Mouse (Mus musculus) lung, postnatal 0 days (tissue): ENCODE data around the gene Plaur. TPM values are rescaled to one million over a fixed set of nuclear protein-coding genes. Genes with fewer than 3 reads are reported as not detected.

Source experiments
- ATAC-seq: fragments of 200-750 bp; cut with Nextera tagmentation; 2 replicates; pipeline ENCODE4 v1.8.0; 2017; ENCODE audit warnings: moderate library complexity
- DNase-seq: peaks from one replicate; pipeline ENCODE4 v3.0.0-alpha.2; 2016; ENCODE audit warnings: low spot score
- H3K27ac ChIP-seq: fragments of 300-500 bp; sonication (generic); 2 replicates; pipeline ENCODE4 v1.5.1; 2014; ENCODE audit warnings: antibody characterized with exemption, mild to moderate bottlenecking, low read length, mixed read lengths
- H3K27me3 ChIP-seq: fragments of 300-500 bp; sonication (generic); replicated peaks from 2 replicates; pipeline ENCODE4 v1.6.1; 2014; ENCODE audit warnings: low read length, mixed read lengths; ENCODE audit not compliant: insufficient read depth
- H3K36me3 ChIP-seq: fragments of 300-500 bp; sonication (generic); 2 replicates; pipeline ENCODE4 v1.6.1; 2014; ENCODE audit warnings: low read length, mixed read lengths; ENCODE audit not compliant: insufficient read depth
- H3K4me1 ChIP-seq: fragments of 300-500 bp; sonication (generic); 2 replicates; pipeline ENCODE4 v1.6.1; 2014; ENCODE audit warnings: antibody characterized with exemption, low read depth, low read length, mixed read lengths; ENCODE audit not compliant: insufficient read depth
- H3K4me2 ChIP-seq: fragments of 300-500 bp; sonication (generic); replicated peaks from 2 replicates; pipeline ENCODE4 v1.6.1; 2014; ENCODE audit warnings: low read depth, mild to moderate bottlenecking, low read length, moderate library complexity, mixed read lengths
- H3K4me3 ChIP-seq: fragments of 300-500 bp; sonication (generic); 2 replicates; pipeline ENCODE4 v1.5.1; 2014; ENCODE audit warnings: low read depth, low read length
- H3K9ac ChIP-seq: fragments of 300-500 bp; sonication (generic); replicated peaks from 2 replicates; pipeline ENCODE4 v1.6.1; 2014; ENCODE audit warnings: low read depth, mild to moderate bottlenecking
- H3K9me3 ChIP-seq: fragments of 300-500 bp; sonication (generic); 2 replicates; pipeline ENCODE4 v1.6.1; 2016; ENCODE audit warnings: low read length, mixed read lengths
- CTCF ChIP-seq: IDR thresholded peaks from 2 replicates; pipeline ENCODE4 v1.5.1; 2016; ENCODE audit warnings: antibody characterized with exemption, mild to moderate bottlenecking
- EP300 ChIP-seq: IDR thresholded peaks from 2 replicates; pipeline ENCODE4 v1.6.1; 2016; ENCODE audit warnings: antibody characterized with exemption, mild to moderate bottlenecking, control low read depth
- WGBS: fragments of 180-500 bp; shearing (Covaris S2); extraction: QIAGEN DNeasy Blood & Tissue Kit; methylation state at CpG from one replicate; pipeline ENCODE4 v1.1.7; 2014; 5-methylcytosine and 5-hydroxymethylcytosine counted together
- polyA plus RNA-seq: library from polyadenylated mRNA; unstranded; fragments of >200 nt; fragmentation: Nextera tagmentation; extraction: Ambion mirVana; gene quantifications from 2 replicates; pipeline ENCODE4 v1.2.1, GENCODE M21; 2015

Plaur gene
- polyA plus RNA-seq, 1 experiment from 2014 or later, result 72.0 TPM

GRCm38 (mm10) chr7:24423107-24423763, 39.0 kb upstream of the Plaur start:
- TF ChIP-seq CTCF, result no peak
- no peak for TF ChIP-seq EP300

GRCm38 (mm10) chr7:24423956-24424732, 38.1 kb upstream of the Plaur start:
- Histone ChIP-seq H3K4me1 (no peaks in the 10 kb centered on the region), H3K4me3 (no peak overlapping the region), H3K9me3 (no peaks in the 10 kb centered on the region), H3K4me2 (no peak overlapping the region), H3K9ac (no peak overlapping the region), H3K27ac (no peak overlapping the region), H3K36me3 (0 out of 2 replicates have a peak, but pooled peaks cover 16% of the 10 kb centered on the region), H3K27me3 (no peaks in the 10 kb centered on the region)
- ATAC-seq (peak; percentile 45; the same call in 1 of the 2 replicates), DNase-seq (peak; percentile 25)
- WGBS, result 60% methylated on average over 12 of the region's 12 CpGs
- TF ChIP-seq EP300 (no peak), CTCF (no peak)

More at GRCm38 (mm10) chr7:24423107-24423763, 39.0 kb upstream of the Plaur start:
- H3K4me1 ChIP-seq, result no peaks in the 10 kb centered on the region
- DNase-seq, result no peak
- no peak overlapping the region for H3K27ac ChIP-seq
- ATAC-seq, result no peak
- H3K4me2 ChIP-seq, result no peak overlapping the region
- H3K9me3 ChIP-seq, result no peaks in the 10 kb centered on the region
- no peak overlapping the region for H3K9ac ChIP-seq
- no peaks in the 10 kb centered on the region for H3K27me3 ChIP-seq
- 78% methylated on average over 15 of the region's 15 CpGs for WGBS
- no peak overlapping the region for H3K4me3 ChIP-seq
- 0 out of 2 replicates have a peak, but pooled peaks cover 16% of the 10 kb centered on the region for H3K36me3 ChIP-seq

- Histone ChIP-seq H3K27me3 (no peaks in the 10 kb centered on the region), H3K27ac (no peak overlapping the region), H3K36me3 (0 out of 2 replicates have a peak, but pooled peaks cover 16% of the 10 kb centered on the region), H3K4me1 (no peaks in the 10 kb centered on the region), H3K4me2 (no peak overlapping the region), H3K4me3 (no peak overlapping the region), H3K9me3 (no peaks in the 10 kb centered on the region), H3K9ac (no peak overlapping the region)
- TF ChIP-seq CTCF, result no peak
- no peak for TF ChIP-seq EP300
- no peak for DNase-seq
- ATAC-seq, result no peak
- WGBS, result 73% methylated on average over 9 of the region's 9 CpGs
Observed at GRCm38 (mm10) chr7:24425919-24426318, 36.4 kb upstream of the Plaur start.

- Histone ChIP-seq H3K27ac (no peak overlapping the region), H3K4me3 (no peak overlapping the region), H3K9ac (no peak overlapping the region), H3K36me3 (0 out of 2 replicates have a peak, but pooled peaks cover 4% of the 10 kb centered on the region), H3K9me3 (no peaks in the 10 kb centered on the region), H3K4me1 (no peaks in the 10 kb centered on the region), H3K27me3 (no peaks in the 10 kb centered on the region), H3K4me2 (no peak overlapping the region)
- DNase-seq, result no peak
- ATAC-seq, result no peak
- 93% methylated on average over 8 of the region's 8 CpGs for WGBS
- TF ChIP-seq EP300, result no peak
Observed at GRCm38 (mm10) chr7:24427168-24427567, 35.1 kb upstream of the Plaur start.

GRCm38 (mm10) chr7:24428725-24429124, 33.6 kb upstream of the Plaur start:
- 0 out of 2 replicates have a peak, but pooled peaks cover 5% of the 10 kb centered on the region for H3K27me3 ChIP-seq
- H3K9ac ChIP-seq, result no peak overlapping the region
- 92% methylated on average over 5 of the region's 5 CpGs for WGBS
- H3K36me3 ChIP-seq, result no peaks in the 10 kb centered on the region
- no peaks in the 10 kb centered on the region for H3K9me3 ChIP-seq
- DNase-seq (no peak), ATAC-seq (no peak)
- H3K4me3 ChIP-seq, result no peak overlapping the region
- H3K4me2 ChIP-seq, result no peak overlapping the region
- H3K4me1 ChIP-seq, result no peaks in the 10 kb centered on the region
- TF ChIP-seq CTCF (no peak), EP300 (no peak)
- H3K27ac ChIP-seq, result no peak overlapping the region

GRCm38 (mm10) chr7:24429413-24430112, 32.7 kb upstream of the Plaur start:
- H3K27me3 ChIP-seq, result 0 out of 2 replicates have a peak, but pooled peaks cover 5% of the 10 kb centered on the region
- no peak overlapping the region for H3K27ac ChIP-seq
- 55% methylated on average over 16 of the region's 16 CpGs for WGBS
- no peak for DNase-seq
- no peak overlapping the region for H3K4me3 ChIP-seq
- H3K9me3 ChIP-seq, result no peaks in the 10 kb centered on the region
- H3K9ac ChIP-seq, result no peak overlapping the region
- no peaks in the 10 kb centered on the region for H3K36me3 ChIP-seq
- TF ChIP-seq EP300 (no peak), CTCF (no peak)
- no peaks in the 10 kb centered on the region for H3K4me1 ChIP-seq
- no peak for ATAC-seq
- H3K4me2 ChIP-seq, result no peak overlapping the region
